ENCODE assay signal across 8 mouse cellular contexts in the genomic region with DNA sequence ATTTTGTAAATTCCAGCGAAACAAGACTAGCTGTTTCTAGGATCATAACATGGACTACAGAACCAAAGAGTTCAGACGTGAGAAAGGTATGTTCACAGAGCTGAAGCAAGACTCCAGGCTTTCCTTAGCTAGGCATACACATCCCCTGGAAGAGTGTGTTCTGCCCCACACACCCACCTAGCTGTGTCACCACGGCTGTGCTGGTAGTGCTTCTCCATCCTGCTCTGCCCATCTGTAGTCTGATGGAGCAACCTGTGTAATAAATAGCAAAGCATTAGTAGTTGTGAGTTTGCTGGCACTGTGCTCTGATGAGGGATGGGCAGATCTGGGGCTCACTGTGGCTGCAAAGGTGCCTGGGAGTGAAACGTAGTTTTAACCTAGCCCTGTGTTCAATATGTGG.
"Had no signal": no experiment of that assay in that cellular context is flagged by ENCODE, and none has a peak within 500 bp of the region (broad histone marks: within the 10 kb centered on the region; RNA-seq: fewer than 3 reads in every experiment).

No protein-coding gene starts in this region.

- DNase-seq: kidney, adult 2 months; kidney, postnatal 25 days; liver; lung, adult 18-20 months; retina, postnatal 1 day; right cerebral cortex, postnatal 25 days; spleen, adult 18-20 months; thymus, postnatal 25 days had no signal
